9 mouse cellular contexts compared by ENCODE assay signal in genomic region chr10:93276349-93276763, GRCm38 (mm10). TPM values are rescaled to one million over a fixed set of nuclear protein-coding genes. Genes with fewer than 3 reads are reported as not detected.
DNase-seq lines count a peak whose midpoint lies in the region; ATAC-seq and TF ChIP-seq lines count a peak whose summit lies in the region.
"Had no signal": no experiment of that assay in that cellular context is flagged by ENCODE, and none has a peak within 500 bp of the region (broad histone marks: within the 10 kb centered on the region; RNA-seq: fewer than 3 reads in every experiment).

No protein-coding gene starts in this region.

- WGBS in forebrain, postnatal 0 days = 2% methylated on average over 16 of the region's 16 CpGs
- 17% methylated on average over 16 of the region's 16 CpGs for WGBS in lung, embryonic 16.5 days

- no peaks in the 10 kb centered on the region for H3K36me3 ChIP-seq in ES-Bruce4 (ENCODE audit: control insufficient read depth, insufficient read depth, low read length, poor library complexity, severe bottlenecking)
- no peaks in the 10 kb centered on the region for H3K36me3 ChIP-seq in forebrain, postnatal 0 days (ENCODE audit: insufficient read depth)
- H3K36me3 ChIP-seq in lung, embryonic 16.5 days (ENCODE audit: control insufficient read depth, insufficient read depth, low read length) = peaks cover 8% of the 10 kb centered on the region; the same call in 1 of the 2 replicates

- H3K27me3 ChIP-seq in ES-Bruce4 (ENCODE audit: control insufficient read depth, insufficient read depth, low read length, poor library complexity, severe bottlenecking) = no peaks in the 10 kb centered on the region
- no peaks in the 10 kb centered on the region for H3K27me3 ChIP-seq in forebrain, postnatal 0 days (ENCODE audit: insufficient read depth, low read length)
- H3K27me3 ChIP-seq in lung, embryonic 16.5 days (ENCODE audit: control insufficient read depth, insufficient read depth, low read depth, low read length) = no peaks in the 10 kb centered on the region
- H3K27me3 ChIP-seq: Patski had no signal

- TF ChIP-seq POLR2A in ES-Bruce4 (IDR thresholded peaks at IDR 0.05; ENCODE audit: insufficient read depth, low read length) = no peak

- H3K9ac ChIP-seq in ES-Bruce4 (ENCODE audit: low read depth, poor library complexity, severe bottlenecking) = 0 out of 2 replicates have a peak overlapping the region, but pooled peaks have one; percentile 9
- peak overlapping the region; percentile 51 for H3K9ac ChIP-seq in forebrain, postnatal 0 days
- peak overlapping the region; percentile 49 for H3K9ac ChIP-seq in lung, embryonic 16.5 days (ENCODE audit: low read length)

- peak overlapping the region; percentile 61 for H3K4me2 ChIP-seq in forebrain, postnatal 0 days (ENCODE audit: low read depth)
- H3K4me2 ChIP-seq in lung, embryonic 16.5 days (ENCODE audit: low read depth, low read length) = peak overlapping the region; percentile 45

- DNase-seq in cerebellum, adult 18-20 months = peak; percentile 90
- peak; percentile 91 for DNase-seq in forebrain, postnatal 0 days
- DNase-seq in heart, postnatal 4 days = peak; percentile 87
- peak; percentile 87 to 89 for DNase-seq in layer of hippocampus, adult 8-10 months (ENCODE audit: low spot score in 2 of 2)
- DNase-seq in right cerebral cortex, postnatal 14 days = peak; percentile 72
- DNase-seq in urinary bladder, postnatal 10 days (ENCODE audit: low spot score) = no peak

- H3K27ac ChIP-seq in ES-Bruce4 (ENCODE audit: insufficient read depth, low read length) = no peak overlapping the region
- peak overlapping the region; percentile 87 for H3K27ac ChIP-seq in forebrain, postnatal 0 days (ENCODE audit: low read depth, low read length)
- H3K27ac ChIP-seq in lung, embryonic 16.5 days (ENCODE audit: low read length) = peak overlapping the region; percentile 54

- no peaks in the 10 kb centered on the region for H3K9me3 ChIP-seq in ES-Bruce4 (replicated peaks; ENCODE audit: control insufficient read depth, insufficient read depth, low read length, poor library complexity, severe bottlenecking)
- no peaks in the 10 kb centered on the region for H3K9me3 ChIP-seq in forebrain, postnatal 0 days (ENCODE audit: low read length)
- no peaks in the 10 kb centered on the region for H3K9me3 ChIP-seq in lung, embryonic 16.5 days (ENCODE audit: control insufficient read depth, low read length)

- H3K4me3 ChIP-seq in ES-Bruce4 (ENCODE audit: low read depth, low read length) = peak overlapping the region; percentile 14
- peak overlapping the region; percentile 32 for H3K4me3 ChIP-seq in forebrain, postnatal 0 days (ENCODE audit: low read depth, low read length)
- peak overlapping the region; percentile 33 for H3K4me3 ChIP-seq in lung, embryonic 16.5 days (ENCODE audit: low read length)

- peaks cover 3% of the 10 kb centered on the region for H3K4me1 ChIP-seq in ES-Bruce4 (ENCODE audit: control insufficient read depth, insufficient read depth, low read length)
- peaks cover 25% of the 10 kb centered on the region for H3K4me1 ChIP-seq in forebrain, postnatal 0 days (ENCODE audit: insufficient read depth)
- peaks cover 29% of the 10 kb centered on the region for H3K4me1 ChIP-seq in lung, embryonic 16.5 days (replicated peaks; ENCODE audit: control insufficient read depth, insufficient read depth, low read length)

- ATAC-seq in forebrain, postnatal 0 days = peak; percentile 73
- ATAC-seq in lung, embryonic 16.5 days (ENCODE audit: low read depth) = peak; percentile 68
- ATAC-seq: Patski had no signal

- 0 out of 2 replicates have a peak, but pooled peaks have one; percentile 30 for TF ChIP-seq EP300 in ES-Bruce4 (IDR thresholded peaks at IDR 0.05; ENCODE audit: insufficient read depth, low read depth, low read length)

- TF ChIP-seq CTCF in ES-Bruce4 (IDR thresholded peaks at IDR 0.05; ENCODE audit: low read depth, low read length) = no peak
- no peak for TF ChIP-seq CTCF in forebrain, postnatal 0 days (IDR thresholded peaks at IDR 0.05; ENCODE audit: low read depth)

RNA-seq across cellular contexts. Expression of gene Elk3, which starts 34.6 kb away (rescaled TPM):
- polyA plus RNA-seq in ES-Bruce4 (2011; ENCODE audit: insufficient read depth, insufficient read length, low read depth, missing spikeins) = 11.0 and 11.9 TPM in 2 replicates
- 5.1 and 8.8 TPM in 2 replicates for total RNA-seq in forebrain, postnatal 0 days (2014; rRNA removed)
- polyA plus RNA-seq in forebrain, postnatal 0 days (2015; fragmentation: Nextera tagmentation; extraction: Ambion mirVana) = 4.9 and 6.2 TPM in 2 replicates
- total RNA-seq in heart, postnatal 4 days (2021) = 100 to 1,000 TPM; 102 to 103 TPM
- 10 to 100 TPM in 2 of 4 experiments, 1 to 10 TPM in 2; 7.5 to 18.4 (median 12.0) TPM for total RNA-seq in layer of hippocampus, adult 8-10 months (2022)
- polyA plus RNA-seq in lung, embryonic 16.5 days (2015; fragmentation: Nextera tagmentation; extraction: Ambion mirVana) = 44.9 and 48.0 TPM in 2 replicates

Comparison
In these comparisons a context has a peak if more than half of its experiments do, and no peak if none do; other contexts are left out.
1. RNA of gene Elk3, which starts 34.6 kb away (total RNA-seq): 102 to 103 TPM in heart, postnatal 4 days; 7.5 to 18.4 TPM in layer of hippocampus, adult 8-10 months and 5.1 to 8.8 TPM in forebrain, postnatal 0 days; every median in the first group is over 4 times any median in the second.
2. Peak in every context shown above with its lines, with median percentiles within 50 percentile points of each other: H3K4me3 ChIP-seq and H3K9ac ChIP-seq.